Mouse (Mus musculus) ES-E14 (cell line): ENCODE results near the gene Muc20. TPM values are rescaled to one million over a fixed set of nuclear protein-coding genes. Genes with fewer than 3 reads are reported as not detected.

Source experiments
- DNase-seq: peaks from one replicate; pipeline ENCODE4 v3.0.0-alpha.2; 2013; ENCODE audit warnings: low read depth, low spot score
- H3K27ac ChIP-seq: 2 replicates; pipeline ENCODE4 v1.5.1; 2012; ENCODE audit warnings: low read depth, mild to moderate bottlenecking, low read length, moderate library complexity, mixed read lengths; ENCODE audit not compliant: poor library complexity, insufficient read depth, severe bottlenecking
- H3K36me3 ChIP-seq: 2 replicates; pipeline ENCODE4 v1.6.1; 2012; ENCODE audit warnings: mild to moderate bottlenecking, low read length, moderate library complexity, mixed read lengths; ENCODE audit not compliant: control insufficient read depth, poor library complexity, insufficient read depth, severe bottlenecking
- H3K4me1 ChIP-seq, 2 experiments: fragments of 150-350 bp in 1 of 2; sonication (generic) in 1 of 2; 2 replicates each; pipeline ENCODE4 v1.6.1; 2012; ENCODE audit warnings: low read length in 2 of 2, mild to moderate bottlenecking in 1 of 2, mixed read lengths in 1 of 2; ENCODE audit not compliant: control insufficient read depth in 2 of 2, insufficient read depth in 2 of 2, poor library complexity in 1 of 2
- H3K4me3 ChIP-seq, 2 experiments: fragments of 150-350 bp in 1 of 2; sonication (generic) in 1 of 2; 2 replicates each; pipeline ENCODE4 v1.5.1; 2012; ENCODE audit warnings: low read length in 2 of 2, low read depth in 1 of 2, mild to moderate bottlenecking in 1 of 2, mixed read lengths in 1 of 2; ENCODE audit not compliant: insufficient read depth in 1 of 2, poor library complexity in 1 of 2, severe bottlenecking in 1 of 2
- H3K9ac ChIP-seq: 2 replicates; pipeline ENCODE4 v1.6.1; 2012; ENCODE audit warnings: low read depth, mild to moderate bottlenecking, low read length, mixed read lengths; ENCODE audit not compliant: poor library complexity, insufficient read depth, severe bottlenecking
- H3K9me3 ChIP-seq: fragments of 150-350 bp; sonication (generic); 2 replicates; pipeline ENCODE4 v1.6.1; 2012; ENCODE audit warnings: low read depth, mild to moderate bottlenecking, low read length; ENCODE audit not compliant: control insufficient read depth, insufficient read depth
- CHD2 ChIP-seq: IDR thresholded peaks from 2 replicates; pipeline ENCODE4 v1.6.1; 2014; ENCODE audit warnings: mild to moderate bottlenecking, low read depth, low read length, inconsistent platforms
- HCFC1 ChIP-seq: IDR thresholded peaks from 2 replicates; pipeline ENCODE4 v1.6.1; 2012; ENCODE audit warnings: low read length, inconsistent platforms, borderline replicate concordance; ENCODE audit not compliant: insufficient read depth
- MAFK ChIP-seq: IDR thresholded peaks from 2 replicates; pipeline ENCODE4 v1.6.1; 2014; ENCODE audit warnings: mild to moderate bottlenecking, low read depth, low read length, inconsistent platforms; ENCODE audit not compliant: insufficient read depth
- ZC3H11A ChIP-seq: IDR thresholded peaks from 2 replicates; pipeline ENCODE4 v1.6.1; 2012; ENCODE audit warnings: low read depth, mild to moderate bottlenecking, inconsistent platforms, low read length, borderline replicate concordance
- ZNF384 ChIP-seq: IDR thresholded peaks from 2 replicates; pipeline ENCODE4 v1.6.1; 2012; ENCODE audit warnings: low read depth, low read length, inconsistent platforms
- in situ Hi-C, 2 experiments: fragments of 600-800 bp; cut with MboI; formaldehyde crosslinking; loops; one replicate each; pipeline ENCODE4 v1.15.1; 2025; ENCODE audit warnings: low sequenced_read_pairs in 2 of 2, inconsistent platforms in 1 of 2; ENCODE audit not compliant: unreplicated experiment in 2 of 2
- total RNA-seq: library from RNA; depleted of rRNA; stranded (reverse); fragments of 300-350 nt; gene quantifications from 2 replicates; pipeline ENCODE4 v1.2.3, GENCODE M21; 2012

The Muc20 gene
- total RNA-seq, 1 experiment: not detected

DNA sequence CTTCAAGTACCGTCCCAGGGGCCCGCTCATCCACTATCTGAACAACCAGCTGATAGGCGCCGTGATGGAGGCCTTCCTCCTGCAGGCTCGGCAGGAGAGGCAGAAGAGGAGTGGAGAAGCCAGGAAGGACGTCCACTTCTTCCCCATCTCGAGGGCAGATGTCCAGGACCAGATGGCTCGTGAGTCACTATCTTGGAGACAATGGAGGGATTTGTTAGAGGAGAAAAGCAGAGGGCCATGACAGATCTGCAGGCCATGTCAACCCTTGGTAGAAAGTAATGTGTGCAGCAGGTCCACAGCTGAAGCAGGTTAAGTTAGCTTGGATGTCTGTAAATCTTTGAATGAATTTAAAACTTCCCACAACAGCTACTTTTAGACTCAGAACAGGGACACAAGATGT is 18.3 kb downstream of the Muc20 start:
- Histone ChIP-seq H3K4me3 (no peak overlapping the region), H3K36me3 (no peaks in the 10 kb centered on the region), H3K9me3 (no peaks in the 10 kb centered on the region), H3K4me1 (no peaks in the 10 kb centered on the region), H3K27ac (no peak overlapping the region), H3K9ac (no peak overlapping the region)
- DNase-seq: no peak
- in situ Hi-C loops: no loop called here
- no peak for TF ChIP-seq HCFC1
- TF ChIP-seq ZNF384: no peak
- no peak for TF ChIP-seq CHD2
- no peak for TF ChIP-seq MAFK
- no peak for TF ChIP-seq ZC3H11A

- H3K27ac ChIP-seq: no peak overlapping the region
- no peaks in the 10 kb centered on the region for H3K36me3 ChIP-seq
- no peak overlapping the region for H3K9ac ChIP-seq
- no peaks in the 10 kb centered on the region for H3K4me1 ChIP-seq
- no peak for TF ChIP-seq ZC3H11A
- in situ Hi-C loops: no loop called here
- DNase-seq: no peak
- no peak overlapping the region for H3K4me3 ChIP-seq
- H3K9me3 ChIP-seq: no peaks in the 10 kb centered on the region
These were observed 20.6 kb downstream of the Muc20 start for GRCm38 (mm10) chr16:32776676-32777075.

- Histone ChIP-seq H3K36me3 (no peaks in the 10 kb centered on the region), H3K4me1 (no peaks in the 10 kb centered on the region), H3K4me3 (no peak overlapping the region), H3K9me3 (no peaks in the 10 kb centered on the region), H3K27ac (no peak overlapping the region), H3K9ac (no peak overlapping the region)
- in situ Hi-C loops: no loop called here
- no peak for DNase-seq
- TF ChIP-seq HCFC1: no peak
- TF ChIP-seq ZNF384: no peak
These were observed 30.3 kb downstream of the Muc20 start for GRCm38 (mm10) chr16:32766904-32767303.

DNA sequence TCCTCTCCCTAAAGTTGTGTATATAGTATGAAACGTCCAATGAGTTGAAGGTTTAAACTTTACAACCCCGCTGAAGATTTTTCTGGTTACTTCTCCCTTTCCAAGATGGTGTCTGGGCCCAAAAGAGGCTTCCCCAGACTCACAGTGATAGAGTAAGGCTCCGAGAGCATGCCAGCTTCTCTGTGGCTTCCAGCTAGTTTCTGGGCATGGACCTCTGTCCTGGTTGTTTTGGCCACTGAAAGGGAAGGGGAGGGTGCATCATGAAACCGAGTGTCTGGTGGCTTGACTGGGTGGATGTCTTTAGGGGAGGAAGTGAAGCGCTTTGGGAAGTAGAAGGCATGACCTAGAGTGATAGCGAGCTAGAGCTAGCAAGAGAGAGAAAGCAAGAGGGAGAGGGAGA is 32.3 kb downstream of the Muc20 start:
- Histone ChIP-seq H3K4me3 (no peak overlapping the region), H3K9me3 (no peaks in the 10 kb centered on the region)
- in situ Hi-C loops: no loop called here

DNA sequence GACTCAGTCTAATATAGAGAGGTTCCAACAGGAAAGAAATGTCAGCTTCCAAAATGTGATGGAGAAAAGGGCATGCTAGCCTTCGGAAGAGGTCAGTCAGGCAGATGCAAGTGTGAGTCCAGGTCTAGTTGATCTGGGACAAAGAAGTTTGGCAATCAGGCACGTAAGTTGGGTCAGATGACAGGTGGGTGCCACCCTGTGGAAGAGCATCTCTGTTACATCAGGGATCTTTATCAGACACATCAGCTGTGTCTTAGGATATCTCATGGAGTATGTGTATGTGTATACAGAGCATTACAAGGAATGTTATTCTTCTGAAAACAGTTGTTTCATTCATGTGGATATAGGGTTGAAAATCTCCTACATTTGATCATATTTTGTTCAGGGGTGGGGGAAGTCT is 32.7 kb downstream of the Muc20 start:
- H3K9me3 ChIP-seq: no peaks in the 10 kb centered on the region
- no peak overlapping the region for H3K4me3 ChIP-seq
- no peak for TF ChIP-seq MAFK
- TF ChIP-seq ZC3H11A: no peak
- TF ChIP-seq ZNF384: no peak
- TF ChIP-seq CHD2: no peak
- TF ChIP-seq HCFC1: no peak
- no peaks in the 10 kb centered on the region for H3K36me3 ChIP-seq
- no peak for DNase-seq
- H3K9ac ChIP-seq: no peak overlapping the region
- H3K27ac ChIP-seq: no peak overlapping the region
- H3K4me1 ChIP-seq: no peaks in the 10 kb centered on the region
- in situ Hi-C loops: no loop called here

More for the DNA sequence above, 32.3 kb downstream of the Muc20 start:
- Histone ChIP-seq H3K27ac (no peak overlapping the region), H3K9ac (no peak overlapping the region), H3K36me3 (no peaks in the 10 kb centered on the region), H3K4me1 (no peaks in the 10 kb centered on the region)
- TF ChIP-seq MAFK: no peak
- no peak for TF ChIP-seq HCFC1
- no peak for DNase-seq
